Mouse (Mus musculus) thymus, adult 2 months (tissue): ENCODE measurements around the gene Fam214a. TPM values are rescaled to one million over a fixed set of nuclear protein-coding genes. Genes with fewer than 3 reads are reported as not detected.

Experiments used
- DNase-seq: peaks from one replicate; pipeline ENCODE4 v3.0.0; 2021
- H3K27ac ChIP-seq: fragments of 200-500 bp; 2 replicates; pipeline ENCODE4 v1.5.1; 2012; ENCODE audit warnings: low read length, control low read depth; ENCODE audit not compliant: control insufficient read depth, insufficient read depth
- H3K27me3 ChIP-seq: fragments of 200-500 bp; 2 replicates; pipeline ENCODE4 v1.6.1; 2012; ENCODE audit warnings: mild to moderate bottlenecking, low read length, moderate library complexity, mixed read lengths; ENCODE audit not compliant: control insufficient read depth, insufficient read depth
- H3K36me3 ChIP-seq: fragments of 200-500 bp; 2 replicates; pipeline ENCODE4 v1.6.1; 2012; ENCODE audit warnings: mild to moderate bottlenecking, low read length, moderate library complexity; ENCODE audit not compliant: control insufficient read depth, insufficient read depth
- H3K4me1 ChIP-seq: fragments of 200-500 bp; replicated peaks from 2 replicates; pipeline ENCODE4 v1.6.1; 2012; ENCODE audit warnings: low read length; ENCODE audit not compliant: control insufficient read depth, insufficient read depth
- H3K4me3 ChIP-seq: fragments of 200-500 bp; 2 replicates; pipeline ENCODE4 v1.5.1; 2012; ENCODE audit warnings: mild to moderate bottlenecking, low read length, control low read depth, moderate library complexity; ENCODE audit not compliant: control insufficient read depth, insufficient read depth
- CTCF ChIP-seq: fragments of 200-500 bp; IDR thresholded peaks from 2 replicates; pipeline ENCODE4 v1.5.1; 2012; ENCODE audit warnings: mild to moderate bottlenecking, control low read depth, low read length, moderate library complexity, borderline replicate concordance; ENCODE audit not compliant: control insufficient read depth, poor library complexity, insufficient read depth; ENCODE audit errors: extremely low read depth
- POLR2A ChIP-seq: fragments of 200-500 bp; IDR thresholded peaks from 2 replicates; pipeline ENCODE4 v1.6.1; 2012; ENCODE audit warnings: mild to moderate bottlenecking, low read length, control low read depth, moderate library complexity; ENCODE audit not compliant: control insufficient read depth, poor library complexity, insufficient read depth; ENCODE audit errors: extremely low read depth
- WGBS: fragments of 180-500 bp; shearing (Covaris S2); methylation state at CpG from one replicate; pipeline ENCODE4 v1.1.7; 2018; 5-methylcytosine and 5-hydroxymethylcytosine counted together
- polyA plus RNA-seq: library from polyadenylated mRNA; depleted of rRNA; stranded (reverse); fragments of >200 nt; gene quantifications from 2 replicates; pipeline ENCODE4 v1.2.3, GENCODE M21; 2012; rRNA removed

Fam214a gene
- 12.9 and 13.6 TPM in 2 replicates for polyA plus RNA-seq

DNA sequence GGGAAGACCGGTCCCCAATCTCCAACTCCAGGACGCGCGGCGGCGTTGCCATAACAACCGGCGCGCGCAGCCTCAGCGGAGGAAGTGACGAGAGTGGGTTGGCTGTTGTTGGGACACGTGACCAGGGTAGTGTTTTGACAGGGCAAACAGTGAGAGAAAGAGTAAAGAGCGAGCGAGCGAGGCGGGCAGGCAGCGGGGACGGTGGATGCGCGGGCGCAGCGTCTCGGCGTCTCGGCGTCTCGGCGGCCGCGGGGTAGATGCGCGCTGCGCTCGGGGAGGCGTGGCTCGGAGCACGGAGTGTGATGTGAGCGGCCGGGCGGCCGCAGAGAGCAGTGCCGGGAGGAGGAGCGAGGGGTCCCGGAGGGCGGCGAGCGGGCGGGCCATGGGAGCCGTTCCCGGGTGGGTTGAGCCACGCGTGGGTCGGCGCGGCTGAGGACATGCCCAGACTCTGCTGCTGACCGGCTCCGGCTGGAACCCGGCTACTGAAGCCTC lies at the start of gene Fam214a:
Fam214a (plus strand) TSS at position 129 of the 492 bp plus-strand sequence.
- under 1% methylated on average over 51 of the region's 59 CpGs for WGBS
- H3K27ac ChIP-seq = peak within 1 kb of the TSS; percentile 50
- TF ChIP-seq CTCF (0 out of 2 replicates have a peak, but pooled peaks have one; percentile 43), POLR2A (peak; percentile 65; the same call in 1 of the 2 replicates)
- H3K27me3 ChIP-seq = no peaks in the 10 kb centered on the region
- peak within 1 kb of the TSS; percentile 77 for H3K4me3 ChIP-seq
- H3K36me3 ChIP-seq = no peaks in the 10 kb centered on the region
- peaks cover 4% of the 10 kb centered on the region for H3K4me1 ChIP-seq
- peak; percentile 92 for DNase-seq

DNA sequence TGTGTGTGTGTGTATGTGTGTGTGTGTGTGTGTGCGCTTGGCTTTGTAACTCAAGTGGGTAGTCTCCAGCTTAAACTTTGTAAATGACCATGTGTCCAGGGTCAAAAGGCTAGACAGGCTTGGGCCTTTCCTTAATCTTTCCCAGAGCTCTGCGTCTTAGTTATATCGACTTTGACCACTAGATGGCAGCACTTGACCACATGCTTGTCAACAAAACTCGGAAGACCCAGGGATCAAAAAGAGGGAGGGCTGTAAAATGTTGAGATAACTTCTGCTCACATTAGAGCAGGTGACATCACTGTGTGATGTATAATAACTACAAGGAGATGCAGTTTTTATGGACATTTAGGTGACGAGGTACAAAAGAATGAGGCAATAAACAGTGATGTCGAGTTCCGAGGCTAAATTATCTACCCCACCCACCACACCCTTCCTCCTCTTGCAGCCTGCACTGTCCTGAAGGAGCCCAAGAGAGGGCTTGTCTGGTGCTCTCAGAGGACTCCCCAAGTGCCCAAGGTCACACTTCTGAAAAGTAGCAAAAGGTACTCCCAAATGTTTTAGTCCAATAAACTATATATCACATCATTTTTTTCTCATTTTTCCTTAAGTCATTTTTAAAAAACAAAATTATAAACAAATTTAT lies 47.7 kb upstream of the Fam214a start:
- DNase-seq = peak; percentile 69
- TF ChIP-seq POLR2A (no peak), CTCF (no peak)
- no peaks in the 10 kb centered on the region for H3K36me3 ChIP-seq
- no peak overlapping the region for H3K4me3 ChIP-seq
- H3K4me1 ChIP-seq = no peaks in the 10 kb centered on the region
- H3K27me3 ChIP-seq = no peaks in the 10 kb centered on the region
- no peak overlapping the region for H3K27ac ChIP-seq
- WGBS = 19% methylated on average over 7 of the region's 7 CpGs

- TF ChIP-seq POLR2A (no peak), CTCF (no peak)
- no peak for DNase-seq
- H3K36me3 ChIP-seq = no peaks in the 10 kb centered on the region
- H3K27me3 ChIP-seq = no peaks in the 10 kb centered on the region
- H3K27ac ChIP-seq = no peak overlapping the region
- H3K4me3 ChIP-seq = no peak overlapping the region
- WGBS = 29% methylated on average over 4 of the region's 4 CpGs
- H3K4me1 ChIP-seq = no peaks in the 10 kb centered on the region
Measured at GRCm38 (mm10) chr9:74906951-74907350, 45.7 kb upstream of the Fam214a start.

- TF ChIP-seq POLR2A (no peak), CTCF (no peak)
Measured at GRCm38 (mm10) chr9:74909245-74909644, 43.4 kb upstream of the Fam214a start.

DNA sequence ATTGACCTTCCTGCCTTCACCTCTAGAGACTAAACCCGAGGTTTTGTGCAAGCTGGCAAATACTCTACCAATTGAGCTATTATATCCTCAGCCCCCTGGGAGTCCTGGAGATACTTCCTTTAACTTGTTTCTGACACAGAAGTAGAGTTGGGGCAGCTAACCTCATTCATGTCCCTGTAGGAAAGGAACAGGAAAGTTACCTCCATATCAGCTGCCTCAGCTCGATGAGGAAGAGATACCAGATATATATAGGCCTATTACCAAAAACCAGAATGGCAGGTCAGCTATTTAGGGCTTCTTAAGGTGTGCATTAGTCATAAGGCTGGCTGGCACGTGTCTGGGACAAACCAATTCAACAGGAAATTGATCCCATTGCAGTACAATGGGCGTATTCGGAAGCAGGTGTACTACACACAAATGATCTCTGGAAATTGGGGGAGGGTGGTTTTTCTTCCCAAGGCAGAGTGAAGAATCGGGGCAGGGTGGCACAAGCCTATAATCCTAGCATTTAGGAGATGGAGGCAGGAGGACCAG lies 42.4 kb upstream of the Fam214a start:
- TF ChIP-seq CTCF (no peak), POLR2A (no peak)
- no peak overlapping the region for H3K27ac ChIP-seq
- no peak overlapping the region for H3K4me3 ChIP-seq
- 85% methylated on average over 6 of the region's 6 CpGs for whole genome bisulfite sequencing
- DNase-seq = no peak
- H3K4me1 ChIP-seq = no peaks in the 10 kb centered on the region
- no peaks in the 10 kb centered on the region for H3K36me3 ChIP-seq
- H3K27me3 ChIP-seq = no peaks in the 10 kb centered on the region

More at GRCm38 (mm10) chr9:74909245-74909644, 43.4 kb upstream of the Fam214a start:
- Histone ChIP-seq H3K4me3 (no peak overlapping the region), H3K27me3 (no peaks in the 10 kb centered on the region), H3K36me3 (no peaks in the 10 kb centered on the region), H3K4me1 (no peaks in the 10 kb centered on the region), H3K27ac (no peak overlapping the region)
- WGBS = 89% methylated on average over 15 of the region's 15 CpGs
- DNase-seq = no peak

GRCm38 (mm10) chr9:74911430-74911829 lies 41.3 kb upstream of the Fam214a start:
- Histone ChIP-seq H3K4me1 (no peaks in the 10 kb centered on the region), H3K27me3 (no peaks in the 10 kb centered on the region), H3K36me3 (no peaks in the 10 kb centered on the region), H3K27ac (no peak overlapping the region), H3K4me3 (no peak overlapping the region)
- DNase-seq = no peak
- TF ChIP-seq POLR2A (no peak), CTCF (no peak)
- 96% methylated on average over 4 of the region's 4 CpGs for WGBS

DNA sequence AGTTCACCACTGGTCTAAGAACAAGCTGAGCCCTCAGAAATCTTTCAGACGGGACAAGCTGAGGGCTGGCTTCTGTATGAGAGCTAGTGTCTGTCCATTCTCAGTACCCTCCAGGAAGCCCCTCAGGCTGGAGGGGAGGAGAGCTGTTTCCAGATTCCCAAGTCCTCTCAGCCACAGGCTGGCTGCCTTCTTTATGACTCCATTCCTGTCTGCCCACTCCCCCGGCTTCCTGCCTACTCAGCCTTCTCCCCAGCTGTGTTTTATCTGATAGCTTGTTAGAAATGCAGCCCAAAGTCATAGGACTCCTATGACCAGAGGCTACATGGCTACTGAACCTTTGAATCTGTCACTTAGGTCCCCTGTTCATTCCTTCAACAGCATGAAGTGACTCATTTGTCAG lies 40.8 kb upstream of the Fam214a start:
- H3K27ac ChIP-seq = no peak overlapping the region
- no peaks in the 10 kb centered on the region for H3K4me1 ChIP-seq
- H3K4me3 ChIP-seq = no peak overlapping the region
- H3K27me3 ChIP-seq = no peaks in the 10 kb centered on the region
- 87% methylated on average over 2 of the region's 2 CpGs for WGBS
- no peak for DNase-seq
- no peaks in the 10 kb centered on the region for H3K36me3 ChIP-seq
- TF ChIP-seq POLR2A = no peak
- no peak for TF ChIP-seq CTCF
